Mouse (Mus musculus) stomach, embryonic 14.5 days (tissue): ENCODE measurements at regions not wholly inside any gene's neighbourhood (a gene's known extent, or its start where the extent isn't known, plus 50 kb on each side); places are given as distances from the start of the nearest gene placed in this dataset.

Experiments
- ATAC-seq: fragments of 200-750 bp; cut with Nextera tagmentation; 2 replicates; pipeline ENCODE4 v1.8.0; 2017; ENCODE audit warnings: low read depth, moderate TSS enrichment; ENCODE audit not compliant: insufficient number of reproducible peaks, insufficient read depth, low FRiP score
- H3K27ac ChIP-seq: fragments of 300-500 bp; sonication (generic); 2 replicates; pipeline ENCODE4 v1.5.1; 2014; ENCODE audit warnings: mild to moderate bottlenecking, low read length, moderate library complexity, mixed read lengths
- H3K27me3 ChIP-seq: fragments of 300-500 bp; sonication (generic); 2 replicates; pipeline ENCODE4 v1.6.1; 2014; ENCODE audit warnings: low read length, control low read depth, mixed read lengths; ENCODE audit not compliant: control insufficient read depth, insufficient read depth
- H3K36me3 ChIP-seq: fragments of 300-500 bp; sonication (generic); 2 replicates; pipeline ENCODE4 v1.6.1; 2014; ENCODE audit warnings: mild to moderate bottlenecking, control low read depth, low read length, moderate library complexity, mixed read lengths; ENCODE audit not compliant: control insufficient read depth, insufficient read depth
- H3K4me1 ChIP-seq: fragments of 300-500 bp; sonication (generic); 2 replicates; pipeline ENCODE4 v1.6.1; 2014; ENCODE audit warnings: low read length, control low read depth, mixed read lengths; ENCODE audit not compliant: control insufficient read depth, insufficient read depth
- H3K4me2 ChIP-seq: fragments of 300-500 bp; sonication (generic); replicated peaks from 2 replicates; pipeline ENCODE4 v1.6.1; 2014; ENCODE audit warnings: low read depth, low read length, control low read depth
- H3K4me3 ChIP-seq: fragments of 300-500 bp; sonication (generic); 2 replicates; pipeline ENCODE4 v1.5.1; 2014; ENCODE audit warnings: low read depth, low read length, control low read depth
- H3K9ac ChIP-seq: fragments of 300-500 bp; sonication (generic); replicated peaks from 2 replicates; pipeline ENCODE4 v1.6.1; 2014; ENCODE audit warnings: low read depth, mild to moderate bottlenecking, control low read depth, low read length, moderate library complexity, mixed read lengths
- H3K9me3 ChIP-seq: fragments of 300-500 bp; sonication (generic); 2 replicates; pipeline ENCODE4 v1.6.1; 2016; ENCODE audit warnings: low read depth, low read length, control low read depth; ENCODE audit not compliant: control insufficient read depth
- WGBS: fragments of 180-500 bp; shearing (Covaris S2); extraction: QIAGEN DNeasy Blood & Tissue Kit; methylation state at CpG from one replicate; pipeline ENCODE4 v1.1.7; 2014; 5-methylcytosine and 5-hydroxymethylcytosine counted together

- H3K27ac ChIP-seq, result no peak overlapping the region
- H3K9me3 ChIP-seq, result no peaks in the 10 kb centered on the region
- H3K27me3 ChIP-seq, result no peaks in the 10 kb centered on the region
- 82% methylated on average over 10 of the region's 10 CpGs for WGBS
- no peaks in the 10 kb centered on the region for H3K36me3 ChIP-seq
- H3K4me2 ChIP-seq, result no peak overlapping the region
- H3K4me3 ChIP-seq, result no peak overlapping the region
- H3K9ac ChIP-seq, result no peak overlapping the region
- no peak for ATAC-seq
- no peaks in the 10 kb centered on the region for H3K4me1 ChIP-seq
Measured at GRCm38 (mm10) chr2:56997500-56997899, 126.3 kb downstream of the Nr4a2 start.

GRCm38 (mm10) chr2:56992851-56993250, 131.0 kb downstream of the Nr4a2 start:
- 62% methylated on average over 5 of the region's 5 CpGs for WGBS
- Histone ChIP-seq H3K27me3 (no peaks in the 10 kb centered on the region), H3K9me3 (no peaks in the 10 kb centered on the region), H3K36me3 (no peaks in the 10 kb centered on the region), H3K4me3 (no peak overlapping the region), H3K4me2 (no peak overlapping the region), H3K27ac (no peak overlapping the region), H3K4me1 (no peaks in the 10 kb centered on the region), H3K9ac (no peak overlapping the region)
- ATAC-seq, result no peak

- no peak overlapping the region for H3K27ac ChIP-seq
- H3K36me3 ChIP-seq, result no peaks in the 10 kb centered on the region
- WGBS, result 75% methylated on average over 3 of the region's 3 CpGs
- no peak overlapping the region for H3K4me2 ChIP-seq
- no peak for ATAC-seq
- H3K27me3 ChIP-seq, result no peaks in the 10 kb centered on the region
- no peak overlapping the region for H3K9ac ChIP-seq
- H3K4me1 ChIP-seq, result no peaks in the 10 kb centered on the region
- H3K9me3 ChIP-seq, result no peaks in the 10 kb centered on the region
- no peak overlapping the region for H3K4me3 ChIP-seq
Measured at GRCm38 (mm10) chr2:56991821-56992220, 132.0 kb downstream of the Nr4a2 start.

- H3K4me3 ChIP-seq, result no peak overlapping the region
- ATAC-seq, result peak; percentile 93
- H3K4me2 ChIP-seq, result no peak overlapping the region
- no peak overlapping the region for H3K9ac ChIP-seq
- H3K27me3 ChIP-seq, result no peaks in the 10 kb centered on the region
- H3K27ac ChIP-seq, result no peak overlapping the region
- H3K4me1 ChIP-seq, result no peaks in the 10 kb centered on the region
- H3K9me3 ChIP-seq, result no peaks in the 10 kb centered on the region
- no peaks in the 10 kb centered on the region for H3K36me3 ChIP-seq
- WGBS, result 77% methylated on average over 9 of the region's 9 CpGs
Measured at GRCm38 (mm10) chr2:56990768-56991167, 133.0 kb downstream of the Nr4a2 start.

- no peak overlapping the region for H3K4me2 ChIP-seq
- no peaks in the 10 kb centered on the region for H3K27me3 ChIP-seq
- H3K4me3 ChIP-seq, result no peak overlapping the region
- no peaks in the 10 kb centered on the region for H3K36me3 ChIP-seq
- no peak overlapping the region for H3K9ac ChIP-seq
- 59% methylated on average over 4 of the region's 4 CpGs for whole genome bisulfite sequencing
- no peaks in the 10 kb centered on the region for H3K9me3 ChIP-seq
- peak; percentile 84 for ATAC-seq
- H3K27ac ChIP-seq, result no peak overlapping the region
- no peaks in the 10 kb centered on the region for H3K4me1 ChIP-seq
Measured at GRCm38 (mm10) chr2:56983167-56983566, 140.6 kb downstream of the Nr4a2 start.

- Histone ChIP-seq H3K4me2 (no peak overlapping the region), H3K9me3 (no peaks in the 10 kb centered on the region), H3K4me1 (no peaks in the 10 kb centered on the region), H3K27me3 (no peaks in the 10 kb centered on the region), H3K9ac (no peak overlapping the region), H3K36me3 (no peaks in the 10 kb centered on the region), H3K4me3 (no peak overlapping the region), H3K27ac (no peak overlapping the region)
- ATAC-seq, result no peak
Measured at GRCm38 (mm10) chr2:56980601-56981000, 143.2 kb downstream of the Nr4a2 start.

GRCm38 (mm10) chr2:56975680-56976079, 148.1 kb downstream of the Nr4a2 start:
- ATAC-seq, result no peak
- Histone ChIP-seq H3K9me3 (no peaks in the 10 kb centered on the region), H3K27me3 (no peaks in the 10 kb centered on the region), H3K4me2 (no peak overlapping the region), H3K4me3 (no peak overlapping the region), H3K4me1 (no peaks in the 10 kb centered on the region), H3K9ac (no peak overlapping the region), H3K27ac (no peak overlapping the region), H3K36me3 (no peaks in the 10 kb centered on the region)
- WGBS, result 88% methylated on average over 1 of the region's 1 CpGs

GRCm38 (mm10) chr2:56963937-56964695, 159.7 kb downstream of the Nr4a2 start:
- Histone ChIP-seq H3K9me3 (no peaks in the 10 kb centered on the region), H3K4me1 (no peaks in the 10 kb centered on the region), H3K27me3 (no peaks in the 10 kb centered on the region), H3K4me2 (no peak overlapping the region), H3K4me3 (no peak overlapping the region), H3K9ac (no peak overlapping the region), H3K27ac (no peak overlapping the region), H3K36me3 (no peaks in the 10 kb centered on the region)
- WGBS, result 83% methylated on average over 3 of the region's 3 CpGs
- ATAC-seq, result no peak

GRCm38 (mm10) chr2:56959695-56960094, 164.1 kb downstream of the Nr4a2 start:
- 66% methylated on average over 4 of the region's 4 CpGs for WGBS
- Histone ChIP-seq H3K4me1 (no peaks in the 10 kb centered on the region), H3K27me3 (no peaks in the 10 kb centered on the region), H3K4me2 (no peak overlapping the region), H3K9me3 (no peaks in the 10 kb centered on the region), H3K4me3 (no peak overlapping the region), H3K27ac (no peak overlapping the region), H3K36me3 (no peaks in the 10 kb centered on the region), H3K9ac (no peak overlapping the region)
- ATAC-seq, result no peak
